Mouse (Mus musculus): ENCODE results near the gene Lrrc23. TPM values are rescaled to one million over a fixed set of nuclear protein-coding genes. Genes with fewer than 3 reads are reported as not detected.

Lrrc23 gene
- polyA plus RNA-seq, 1 experiment from 2014 or later: 4.8 TPM

- 23% methylated on average over 6 of the region's 6 CpGs for WGBS
These were observed 2.9 kb upstream of the Lrrc23 start for GRCm38 (mm10) chr6:124782436-124782835.

GRCm38 (mm10) chr6:124780917-124781316 is 1.4 kb upstream of the Lrrc23 start:
- no peak overlapping the region for H3K27ac ChIP-seq
- no peak overlapping the region for H3K9ac ChIP-seq
- no peaks in the 10 kb centered on the region for H3K27me3 ChIP-seq (replicated peaks)
- peaks cover 9% of the 10 kb centered on the region; the same call in 1 of the 2 replicates for H3K4me1 ChIP-seq
- H3K4me2 ChIP-seq: no peak overlapping the region
- H3K9me3 ChIP-seq: no peaks in the 10 kb centered on the region
- no peaks in the 10 kb centered on the region for H3K36me3 ChIP-seq (replicated peaks)
- H3K4me3 ChIP-seq: no peak overlapping the region
- no peak for ATAC-seq (replicated peaks)
- 86% methylated on average over 7 of the region's 7 CpGs for whole genome bisulfite sequencing

More at GRCm38 (mm10) chr6:124782436-124782835, 2.9 kb upstream of the Lrrc23 start:
- Histone ChIP-seq H3K4me2 (no peak overlapping the region), H3K27ac (no peak overlapping the region), H3K4me3 (no peak overlapping the region), H3K9me3 (no peaks in the 10 kb centered on the region), H3K36me3 (replicated peaks) (no peaks in the 10 kb centered on the region), H3K27me3 (replicated peaks) (no peaks in the 10 kb centered on the region), H3K9ac (no peak overlapping the region), H3K4me1 (peaks cover 9% of the 10 kb centered on the region; the same call in 1 of the 2 replicates)
- no peak for ATAC-seq (replicated peaks)

- 3% methylated on average over 10 of the region's 10 CpGs for WGBS
These were observed 473 bp upstream of the Lrrc23 start for GRCm38 (mm10) chr6:124779984-124780416.

GRCm38 (mm10) chr6:124770511-124770910 is 9.0 kb downstream of the Lrrc23 start:
- Histone ChIP-seq H3K9me3 (no peaks in the 10 kb centered on the region), H3K36me3 (replicated peaks) (no peaks in the 10 kb centered on the region), H3K4me3 (no peak overlapping the region), H3K27ac (no peak overlapping the region), H3K4me2 (no peak overlapping the region), H3K27me3 (replicated peaks) (0 out of 2 replicates have a peak, but pooled peaks cover 2% of the 10 kb centered on the region), H3K9ac (no peak overlapping the region), H3K4me1 (peaks cover 27% of the 10 kb centered on the region)
- WGBS: 89% methylated on average over 15 of the region's 15 CpGs
- ATAC-seq (replicated peaks): no peak

More at GRCm38 (mm10) chr6:124779984-124780416, 473 bp upstream of the Lrrc23 start:
- Histone ChIP-seq H3K4me3 (peak overlapping the region; percentile 33), H3K4me2 (peak overlapping the region; percentile 48), H3K27ac (no peak overlapping the region), H3K9me3 (no peaks in the 10 kb centered on the region), H3K4me1 (peaks cover 9% of the 10 kb centered on the region; the same call in 1 of the 2 replicates), H3K36me3 (replicated peaks) (no peaks in the 10 kb centered on the region), H3K9ac (0 out of 2 replicates have a peak overlapping the region, but pooled peaks have one; percentile 17), H3K27me3 (replicated peaks) (no peaks in the 10 kb centered on the region)
- no peak for ATAC-seq (replicated peaks)

- Histone ChIP-seq H3K9ac (peak overlapping the region; percentile 60), H3K27me3 (replicated peaks) (0 out of 2 replicates have a peak, but pooled peaks cover 2% of the 10 kb centered on the region), H3K4me2 (peak overlapping the region; percentile 81), H3K27ac (peak overlapping the region; percentile 67), H3K9me3 (no peaks in the 10 kb centered on the region), H3K36me3 (replicated peaks) (no peaks in the 10 kb centered on the region), H3K4me1 (peaks cover 27% of the 10 kb centered on the region), H3K4me3 (peak overlapping the region; percentile 47)
- no peak; the same call in 1 of the 2 replicates for ATAC-seq (replicated peaks)
- 56% methylated on average over 7 of the region's 7 CpGs for WGBS
These were observed 9.5 kb downstream of the Lrrc23 start for GRCm38 (mm10) chr6:124770013-124770412.

- WGBS: 1% methylated on average over 54 of the region's 54 CpGs
- 0 out of 2 replicates have a peak, but pooled peaks cover 2% of the 10 kb centered on the region for H3K27me3 ChIP-seq (replicated peaks)
- peak; percentile 83 for ATAC-seq (replicated peaks)
- H3K4me2 ChIP-seq: peak within 1 kb of the TSS; percentile 81
- no peaks in the 10 kb centered on the region for H3K36me3 ChIP-seq (replicated peaks)
- peak within 1 kb of the TSS; percentile 60 for H3K9ac ChIP-seq
- no peaks in the 10 kb centered on the region for H3K9me3 ChIP-seq
- peaks cover 27% of the 10 kb centered on the region for H3K4me1 ChIP-seq
- H3K27ac ChIP-seq: peak within 1 kb of the TSS; percentile 67
- H3K4me3 ChIP-seq: peak within 1 kb of the TSS; percentile 47
These were observed 10.3 kb downstream of the Lrrc23 start, which contains the start of gene Eno2 for GRCm38 (mm10) chr6:124769101-124769765. TSS of gene Eno2 (minus strand) at chr6:124769673.

GRCm38 (mm10) chr6:124768704-124769044 is 10.9 kb downstream of the Lrrc23 start:
- peak overlapping the region; percentile 67 for H3K27ac ChIP-seq
- peak; percentile 8; the same call in 1 of the 2 replicates for ATAC-seq (replicated peaks)
- 7% methylated on average over 9 of the region's 9 CpGs for WGBS

GRCm38 (mm10) chr6:124767920-124768703 is 11.4 kb downstream of the Lrrc23 start:
- Histone ChIP-seq H3K36me3 (replicated peaks) (no peaks in the 10 kb centered on the region), H3K4me2 (peak overlapping the region; percentile 81), H3K9me3 (no peaks in the 10 kb centered on the region), H3K4me1 (peaks cover 27% of the 10 kb centered on the region), H3K4me3 (peak overlapping the region; percentile 47), H3K9ac (peak overlapping the region; percentile 60; the same call in 1 of the 2 replicates), H3K27me3 (replicated peaks) (0 out of 2 replicates have a peak, but pooled peaks cover 2% of the 10 kb centered on the region), H3K27ac (peak overlapping the region; percentile 67)
- WGBS: 21% methylated on average over 17 of the region's 19 CpGs
- ATAC-seq (replicated peaks): peak; percentile 24

More at GRCm38 (mm10) chr6:124768704-124769044, 10.9 kb downstream of the Lrrc23 start:
- Histone ChIP-seq H3K27me3 (replicated peaks) (0 out of 2 replicates have a peak, but pooled peaks cover 2% of the 10 kb centered on the region), H3K4me2 (peak overlapping the region; percentile 81), H3K9ac (peak overlapping the region; percentile 60), H3K4me3 (peak overlapping the region; percentile 47), H3K4me1 (peaks cover 27% of the 10 kb centered on the region), H3K9me3 (no peaks in the 10 kb centered on the region), H3K36me3 (replicated peaks) (no peaks in the 10 kb centered on the region)

GRCm38 (mm10) chr6:124767536-124767919 is 12.0 kb downstream of the Lrrc23 start:
- no peaks in the 10 kb centered on the region for H3K9me3 ChIP-seq
- H3K4me1 ChIP-seq: peaks cover 27% of the 10 kb centered on the region
- no peak overlapping the region for H3K9ac ChIP-seq
- no peak overlapping the region for H3K4me3 ChIP-seq
- H3K27me3 ChIP-seq (replicated peaks): 0 out of 2 replicates have a peak, but pooled peaks cover 2% of the 10 kb centered on the region
- no peak for ATAC-seq (replicated peaks)
- no peaks in the 10 kb centered on the region for H3K36me3 ChIP-seq (replicated peaks)
- WGBS: 24% methylated on average over 4 of the region's 4 CpGs
- H3K4me2 ChIP-seq: peak overlapping the region; percentile 81
- peak overlapping the region; percentile 13; the same call in 1 of the 2 replicates for H3K27ac ChIP-seq

- 89% methylated on average over 7 of the region's 7 CpGs for whole genome bisulfite sequencing
- Histone ChIP-seq H3K27ac (no peak overlapping the region), H3K4me3 (no peak overlapping the region), H3K9me3 (no peaks in the 10 kb centered on the region), H3K27me3 (replicated peaks) (0 out of 2 replicates have a peak, but pooled peaks cover 2% of the 10 kb centered on the region), H3K36me3 (replicated peaks) (no peaks in the 10 kb centered on the region), H3K4me1 (peaks cover 27% of the 10 kb centered on the region), H3K9ac (no peak overlapping the region), H3K4me2 (no peak overlapping the region)
- ATAC-seq (replicated peaks): no peak
These were observed 13.6 kb downstream of the Lrrc23 start for GRCm38 (mm10) chr6:124765951-124766350.

- WGBS: 4% methylated on average over 5 of the region's 5 CpGs
- Histone ChIP-seq H3K36me3 (replicated peaks) (no peaks in the 10 kb centered on the region), H3K9me3 (no peaks in the 10 kb centered on the region), H3K4me1 (peaks cover 33% of the 10 kb centered on the region), H3K4me2 (no peak overlapping the region), H3K27ac (peak overlapping the region; percentile 96), H3K4me3 (no peak overlapping the region), H3K9ac (no peak overlapping the region), H3K27me3 (replicated peaks) (no peaks in the 10 kb centered on the region)
- no peak for ATAC-seq (replicated peaks)
These were observed 20.3 kb downstream of the Lrrc23 start for GRCm38 (mm10) chr6:124759259-124759658.

- no peak for ATAC-seq (replicated peaks)
- H3K4me1 ChIP-seq: peaks cover 37% of the 10 kb centered on the region
- H3K27me3 ChIP-seq (replicated peaks): no peaks in the 10 kb centered on the region
- H3K4me3 ChIP-seq: no peak overlapping the region
- H3K9me3 ChIP-seq: no peaks in the 10 kb centered on the region
- H3K27ac ChIP-seq: peak overlapping the region; percentile 96
- no peak overlapping the region for H3K9ac ChIP-seq
- no peaks in the 10 kb centered on the region for H3K36me3 ChIP-seq (replicated peaks)
- 64% methylated on average over 2 of the region's 2 CpGs for WGBS
- H3K4me2 ChIP-seq: no peak overlapping the region
These were observed 20.7 kb downstream of the Lrrc23 start for GRCm38 (mm10) chr6:124758849-124759232.
